Mouse (Mus musculus) forebrain, postnatal 0 days (tissue): ENCODE results near the gene 2310030G06Rik. TPM values are rescaled to one million over a fixed set of nuclear protein-coding genes. Genes with fewer than 3 reads are reported as not detected.

ENCODE experiments used
- ATAC-seq: fragments of 200-750 bp; cut with Nextera tagmentation; 2 replicates; pipeline ENCODE4 v1.8.0; 2017; ENCODE audit warnings: mild to moderate bottlenecking, moderate library complexity
- DNase-seq: peaks from one replicate; pipeline ENCODE4 v3.0.0-alpha.2; 2015
- H3K27ac ChIP-seq: fragments of 300-500 bp; sonication (generic); 2 replicates; pipeline ENCODE4 v1.5.1; 2014; ENCODE audit warnings: low read depth, mild to moderate bottlenecking, antibody characterized with exemption, low read length, moderate library complexity, mixed read lengths
- H3K27me3 ChIP-seq: fragments of 300-500 bp; sonication (generic); 2 replicates; pipeline ENCODE4 v1.6.1; 2014; ENCODE audit warnings: mild to moderate bottlenecking, low read length, mixed read lengths; ENCODE audit not compliant: insufficient read depth
- H3K36me3 ChIP-seq: fragments of 300-500 bp; sonication (generic); 2 replicates; pipeline ENCODE4 v1.6.1; 2014; ENCODE audit warnings: mild to moderate bottlenecking, moderate library complexity; ENCODE audit not compliant: insufficient read depth
- H3K4me1 ChIP-seq: fragments of 300-500 bp; sonication (generic); 2 replicates; pipeline ENCODE4 v1.6.1; 2014; ENCODE audit warnings: antibody characterized with exemption; ENCODE audit not compliant: insufficient read depth
- H3K4me2 ChIP-seq: fragments of 300-500 bp; sonication (generic); 2 replicates; pipeline ENCODE4 v1.6.1; 2014; ENCODE audit warnings: low read depth, mild to moderate bottlenecking, moderate library complexity
- H3K4me3 ChIP-seq: fragments of 300-500 bp; sonication (generic); 2 replicates; pipeline ENCODE4 v1.5.1; 2014; ENCODE audit warnings: low read depth, low read length, mixed read lengths
- H3K9ac ChIP-seq: fragments of 300-500 bp; sonication (generic); 2 replicates; pipeline ENCODE4 v1.6.1; 2014; ENCODE audit warnings: mild to moderate bottlenecking
- H3K9me3 ChIP-seq: fragments of 300-500 bp; sonication (generic); 2 replicates; pipeline ENCODE4 v1.6.1; 2016; ENCODE audit warnings: low read length
- CTCF ChIP-seq: sonication (generic); IDR thresholded peaks from 2 replicates; pipeline ENCODE4 v1.5.1; 2016; ENCODE audit warnings: antibody characterized with exemption, control low read depth, low read depth
- WGBS: fragments of 180-500 bp; shearing (Covaris S2); extraction: QIAGEN DNeasy Blood & Tissue Kit; methylation state at CpG from one replicate; pipeline ENCODE4 v1.1.7; 2014; 5-methylcytosine and 5-hydroxymethylcytosine counted together
- polyA plus RNA-seq: library from polyadenylated mRNA; unstranded; fragments of >200 nt; fragmentation: Nextera tagmentation; extraction: Ambion mirVana; gene quantifications from 2 replicates; pipeline ENCODE4 v1.2.1, GENCODE M21; 2015
- total RNA-seq: library from RNA; depleted of rRNA; stranded (reverse); fragments of >200 nt; gene quantifications from 2 replicates; pipeline ENCODE4 v1.2.3, GENCODE M21; 2014

2310030G06Rik gene
- total and polyA plus RNA-seq, 2 experiments from 2014 or later, result 2.0 to 3.8 TPM

DNA sequence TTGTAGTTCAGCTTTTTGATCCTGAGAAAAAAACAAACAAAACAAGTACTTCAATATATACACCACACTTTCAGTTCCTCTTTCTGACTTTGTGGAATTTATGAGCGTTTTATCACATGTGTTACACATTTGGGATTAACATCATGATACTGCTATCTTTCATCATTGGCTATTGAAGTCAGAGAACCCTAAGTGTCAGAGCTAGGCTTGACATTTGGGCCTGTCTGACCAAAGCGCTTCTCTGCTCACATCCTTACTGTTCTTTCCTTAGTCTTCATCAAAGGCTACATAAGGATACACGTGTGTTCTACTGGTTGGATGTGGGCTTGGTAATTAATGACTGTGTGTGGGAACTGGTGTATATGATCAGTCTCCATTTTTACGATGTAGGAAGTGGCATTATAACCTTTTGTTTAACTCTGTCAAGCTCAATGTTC lies 27.7 kb upstream of the 2310030G06Rik start:
- ATAC-seq, result no peak
- Histone ChIP-seq H3K4me1 (0 out of 2 replicates have a peak, but pooled peaks cover 3% of the 10 kb centered on the region), H3K4me2 (peak overlapping the region; percentile 75), H3K9ac (0 out of 2 replicates have a peak overlapping the region, but pooled peaks have one; percentile 95), H3K9me3 (no peaks in the 10 kb centered on the region), H3K36me3 (peaks cover 12% of the 10 kb centered on the region), H3K4me3 (peak overlapping the region; percentile 88; the same call in 1 of the 2 replicates), H3K27me3 (no peaks in the 10 kb centered on the region), H3K27ac (0 out of 2 replicates have a peak overlapping the region, but pooled peaks have one; percentile 91)
- no peak for TF ChIP-seq CTCF
- no peak for DNase-seq
- 74% methylated on average over 4 of the region's 4 CpGs for WGBS

DNA sequence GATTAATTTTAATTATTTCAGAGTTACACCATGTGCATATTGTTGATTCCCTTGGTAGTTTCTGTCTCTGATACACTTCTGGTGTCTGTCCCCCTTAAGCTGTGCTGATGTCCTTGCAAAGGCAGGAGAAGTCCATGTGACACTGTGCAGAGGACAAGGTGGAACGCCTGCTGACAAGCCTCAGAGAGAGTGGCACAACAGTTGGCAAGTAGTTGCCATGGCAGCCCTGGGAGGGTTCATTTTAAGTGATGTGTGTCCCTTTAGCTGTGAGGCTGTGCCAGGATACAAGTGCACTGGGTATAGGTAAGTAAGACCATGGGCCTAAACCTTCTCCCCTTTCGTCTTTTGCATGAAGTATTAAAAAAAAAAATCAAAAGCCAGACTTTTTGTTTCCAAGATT lies 23.7 kb upstream of the 2310030G06Rik start:
- H3K4me2 ChIP-seq, result no peak overlapping the region
- H3K27me3 ChIP-seq, result no peaks in the 10 kb centered on the region
- H3K27ac ChIP-seq, result no peak overlapping the region
- H3K9me3 ChIP-seq, result no peaks in the 10 kb centered on the region
- DNase-seq, result no peak
- ATAC-seq, result no peak
- TF ChIP-seq CTCF, result no peak
- H3K36me3 ChIP-seq, result peaks cover 8% of the 10 kb centered on the region
- 0 out of 2 replicates have a peak, but pooled peaks cover 9% of the 10 kb centered on the region for H3K4me1 ChIP-seq
- H3K4me3 ChIP-seq, result no peak overlapping the region
- WGBS, result 87% methylated on average over 2 of the region's 2 CpGs
- H3K9ac ChIP-seq, result no peak overlapping the region

DNA sequence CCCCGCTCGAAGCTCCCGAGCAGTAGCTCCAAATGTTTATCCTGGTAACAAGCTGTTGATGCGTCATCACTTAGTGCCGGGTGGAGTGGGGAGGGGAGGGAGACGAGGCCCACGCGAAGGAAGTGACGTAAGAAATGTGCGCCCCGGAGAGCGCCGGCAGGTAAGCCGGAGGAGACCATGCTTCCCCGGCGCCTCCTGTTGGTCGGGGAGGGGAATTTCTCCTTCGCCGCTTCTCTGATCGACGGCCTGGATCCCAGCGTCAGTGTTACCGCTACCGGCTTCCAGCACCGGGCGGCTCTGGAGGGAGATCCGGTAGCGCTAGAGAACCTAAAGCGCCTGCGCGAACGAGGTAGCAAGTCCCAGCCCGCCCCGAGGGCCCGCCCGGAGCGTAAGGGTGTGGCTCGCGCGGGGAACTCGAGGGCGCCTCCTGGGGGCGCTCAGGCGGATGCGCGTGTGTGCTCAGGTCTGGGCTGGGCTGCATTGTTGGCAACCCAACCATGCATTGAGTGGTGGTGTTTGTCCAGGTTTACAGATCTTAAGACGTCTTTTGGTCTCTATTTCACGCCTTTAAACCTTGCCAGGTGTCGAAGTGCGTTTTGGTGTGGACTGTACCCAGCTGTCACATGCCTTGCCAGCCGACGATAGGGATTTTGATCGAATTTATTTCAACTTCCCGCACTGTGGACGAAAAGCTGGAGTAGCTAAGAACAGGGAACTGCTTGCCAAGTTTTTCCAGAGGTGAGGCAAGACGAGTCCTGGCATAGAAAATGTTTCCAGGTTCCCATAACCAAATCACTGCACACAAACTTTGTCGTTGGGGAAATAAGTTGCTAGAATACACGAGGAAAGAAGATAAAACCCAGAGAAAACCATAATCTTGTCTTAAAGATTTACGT lies 22.0 kb upstream of the 2310030G06Rik start, which contains the start of gene Fdxacb1:
Fdxacb1 (plus strand) TSS at position 130 of the 896 bp plus-strand sequence.
- Histone ChIP-seq H3K4me1 (0 out of 2 replicates have a peak, but pooled peaks cover 9% of the 10 kb centered on the region), H3K36me3 (peaks cover 12% of the 10 kb centered on the region), H3K27ac (peak within 1 kb of the TSS; percentile 90), H3K4me3 (peak within 1 kb of the TSS; percentile 57), H3K9ac (peak within 1 kb of the TSS; percentile 67), H3K27me3 (no peaks in the 10 kb centered on the region), H3K9me3 (no peaks in the 10 kb centered on the region), H3K4me2 (peak within 1 kb of the TSS; percentile 85)
- ATAC-seq (peak; percentile 97), DNase-seq (peak; percentile 99)
- WGBS, result 7% methylated on average over 59 of the region's 59 CpGs
- peak; percentile 80 for TF ChIP-seq CTCF

DNA sequence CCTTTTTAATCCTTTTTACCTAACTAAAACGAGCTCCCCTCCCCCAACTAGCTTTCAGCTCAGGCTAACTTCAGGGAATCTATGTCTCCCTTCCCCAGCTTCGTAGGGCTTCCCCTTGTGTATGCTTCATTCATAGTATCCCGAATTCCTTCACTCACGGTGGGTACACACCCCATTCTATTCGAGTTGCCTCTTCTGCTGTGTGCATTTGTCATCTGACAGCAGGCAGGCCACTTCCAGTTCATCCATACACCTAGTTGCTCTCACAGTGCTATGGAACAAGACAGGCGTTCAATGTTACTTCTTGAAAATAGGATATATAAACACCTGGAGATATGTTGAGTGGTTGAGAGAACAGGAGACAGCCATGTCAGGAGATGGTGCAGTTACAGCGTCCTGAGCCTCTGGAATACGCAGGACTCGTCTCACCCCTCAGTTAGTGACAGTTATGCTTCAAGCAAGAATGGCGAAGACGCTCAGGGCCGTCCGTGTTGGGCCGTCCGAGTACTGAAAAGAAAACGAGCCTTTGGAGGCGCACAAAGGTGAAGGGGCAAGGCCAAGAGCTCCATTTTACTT lies 21.3 kb upstream of the 2310030G06Rik start:
- Histone ChIP-seq H3K27me3 (no peaks in the 10 kb centered on the region), H3K4me3 (peak overlapping the region; percentile 57), H3K36me3 (peaks cover 12% of the 10 kb centered on the region), H3K27ac (peak overlapping the region; percentile 90), H3K9me3 (no peaks in the 10 kb centered on the region), H3K4me2 (peak overlapping the region; percentile 85), H3K4me1 (0 out of 2 replicates have a peak, but pooled peaks cover 9% of the 10 kb centered on the region), H3K9ac (peak overlapping the region; percentile 67)
- 5% methylated on average over 17 of the region's 17 CpGs for WGBS
- ATAC-seq (peak; percentile 32), DNase-seq (no peak)
- TF ChIP-seq CTCF, result no peak

DNA sequence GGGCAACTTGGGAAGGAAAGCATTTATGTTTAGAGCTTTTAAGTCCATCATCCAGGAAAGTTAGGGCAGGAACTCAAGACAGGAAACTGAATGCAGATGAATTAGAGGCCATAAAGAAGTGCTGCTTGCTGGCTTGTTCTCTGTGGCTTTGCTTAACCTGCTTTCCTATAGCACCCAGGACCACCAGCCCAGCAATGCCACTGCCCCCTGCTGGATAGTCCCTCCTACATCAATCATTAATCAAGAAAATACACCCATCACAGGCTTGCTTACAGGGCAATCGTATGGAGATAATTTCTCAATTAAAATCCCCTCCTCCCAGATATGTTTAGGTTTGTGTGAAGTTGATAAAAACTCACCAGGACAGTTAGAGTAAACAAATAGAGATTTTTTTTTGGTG lies 17.0 kb upstream of the 2310030G06Rik start:
- 72% methylated on average over 1 of the region's 1 CpGs for WGBS

DNA sequence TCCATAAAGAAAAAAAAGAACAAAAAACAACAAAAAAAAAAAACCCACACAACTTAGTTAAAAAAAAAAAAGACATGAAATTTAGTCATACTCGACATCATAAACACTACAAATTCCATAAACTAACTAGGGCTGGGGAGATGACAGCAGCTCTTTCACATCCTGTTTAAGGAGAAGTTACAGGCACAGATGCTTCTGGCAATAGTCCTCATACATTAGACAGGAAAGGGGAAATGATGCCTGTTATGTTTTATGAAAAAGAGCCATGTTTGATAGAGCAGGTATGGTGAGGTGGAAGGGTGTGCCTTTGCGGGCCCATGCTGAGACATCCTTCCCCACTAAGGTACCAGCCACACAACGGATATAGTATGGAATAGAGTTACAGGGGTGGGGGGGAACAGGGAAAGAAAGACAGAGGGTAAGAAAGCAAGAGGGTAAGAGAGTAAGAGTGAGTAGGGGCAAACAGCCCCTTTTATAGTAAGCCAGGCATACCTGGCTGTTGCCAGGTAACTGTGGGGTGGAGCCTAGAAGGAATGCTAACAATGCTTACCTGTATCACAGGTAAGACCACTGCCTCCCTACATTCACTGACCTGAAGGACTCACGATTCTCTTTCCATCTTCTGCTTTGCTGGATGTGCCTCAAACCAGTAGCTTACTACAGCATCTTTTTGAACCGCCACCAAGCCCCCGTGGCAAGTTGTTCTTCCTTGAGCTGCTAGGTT lies 15.3 kb upstream of the 2310030G06Rik start:
- Histone ChIP-seq H3K4me3 (no peak overlapping the region), H3K9ac (no peak overlapping the region), H3K27me3 (no peaks in the 10 kb centered on the region), H3K9me3 (no peaks in the 10 kb centered on the region), H3K4me1 (0 out of 2 replicates have a peak, but pooled peaks cover under 1% of the 10 kb centered on the region), H3K4me2 (no peak overlapping the region), H3K27ac (no peak overlapping the region), H3K36me3 (peaks cover 3% of the 10 kb centered on the region; the same call in 1 of the 2 replicates)
- DNase-seq (no peak), ATAC-seq (no peak)
- TF ChIP-seq CTCF, result no peak
- 65% methylated on average over 6 of the region's 6 CpGs for WGBS

More for the DNA sequence above, 17.0 kb upstream of the 2310030G06Rik start:
- DNase-seq (peak; percentile 41), ATAC-seq (no peak)
- Histone ChIP-seq H3K36me3 (peaks cover 3% of the 10 kb centered on the region; the same call in 1 of the 2 replicates), H3K9me3 (no peaks in the 10 kb centered on the region), H3K4me3 (no peak overlapping the region), H3K4me2 (no peak overlapping the region), H3K27me3 (no peaks in the 10 kb centered on the region), H3K27ac (no peak overlapping the region), H3K4me1 (0 out of 2 replicates have a peak, but pooled peaks cover 9% of the 10 kb centered on the region), H3K9ac (no peak overlapping the region)
- TF ChIP-seq CTCF, result peak; percentile 63
